Mouse (Mus musculus) cerebellum, postnatal 25 days (tissue): Measurements from ENCODE around the gene Astn2.

Experiments
- DNase-seq, 2 experiments: peaks; one replicate each; pipeline ENCODE4 v3.0.0; 2021; ENCODE audit warnings: mixed read lengths in 2 of 2

The Astn2 gene

GRCm38 (mm10) chr4:65391001-65391400, 1013.4 kb downstream of the Astn2 start:
- DNase-seq = no peak

- DNase-seq = no peak
These were observed 1021.3 kb downstream of the Astn2 start for GRCm38 (mm10) chr4:65383070-65383469.

DNA sequence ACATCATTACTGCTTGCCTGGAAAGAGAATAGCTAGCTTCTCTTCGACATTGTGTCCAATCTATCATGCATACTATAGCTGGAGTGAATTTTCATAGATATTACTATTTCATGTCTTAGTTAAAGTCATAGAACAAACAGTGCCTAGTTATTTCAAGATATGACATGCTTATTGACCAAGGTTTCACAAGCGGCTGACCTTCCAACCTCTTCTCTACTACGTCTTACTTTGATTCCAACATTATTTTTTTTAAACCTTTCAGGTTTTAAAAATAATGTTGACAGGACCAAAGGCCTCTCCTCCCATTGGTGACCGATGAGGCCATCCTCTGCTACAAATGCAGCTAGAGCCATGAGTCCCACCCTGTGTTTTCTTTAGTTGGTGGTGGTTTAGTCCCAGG, 1025.0 kb downstream of the Astn2 start:
- no peak for DNase-seq

GRCm38 (mm10) chr4:65376571-65376970, 1027.8 kb downstream of the Astn2 start:
- no peak for DNase-seq

DNA sequence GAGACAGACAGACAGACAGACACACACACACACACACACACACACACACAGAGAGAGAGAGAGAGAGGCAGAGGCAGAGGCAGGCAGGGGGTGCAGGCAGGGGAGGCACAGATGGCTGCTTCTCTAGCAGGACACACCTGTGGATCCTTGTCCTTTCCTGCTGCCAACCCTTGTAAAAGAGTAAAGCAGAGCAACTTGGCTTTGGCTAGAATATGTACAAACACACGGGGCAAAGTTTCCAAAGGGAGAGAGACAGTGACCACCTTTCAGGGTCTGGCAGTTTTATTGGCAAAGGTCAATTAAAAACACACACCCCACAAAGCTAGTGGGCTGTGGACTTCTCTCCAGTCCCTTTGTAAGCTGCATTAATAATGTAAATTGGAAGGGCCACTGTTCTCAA, 1030.6 kb downstream of the Astn2 start:
- no peak for DNase-seq

DNA sequence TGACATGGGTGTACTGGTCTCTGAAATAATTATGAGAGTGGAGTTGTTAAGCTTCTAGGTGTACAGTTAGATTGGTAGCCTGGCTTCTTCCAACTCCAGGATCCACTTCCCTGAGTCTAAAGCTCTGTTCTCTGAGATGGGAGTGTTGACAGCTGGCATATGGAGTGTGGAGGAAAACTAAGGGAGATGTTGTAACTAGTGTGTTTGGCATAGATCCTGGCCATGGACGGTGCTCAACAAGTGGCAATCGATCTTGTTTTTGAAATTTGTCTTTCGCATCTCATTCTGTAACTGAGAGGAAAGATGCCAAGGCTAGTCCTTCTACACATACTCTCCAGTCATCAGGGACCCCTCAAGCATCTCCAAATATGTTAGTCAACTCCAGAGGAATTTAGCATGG, 1031.7 kb downstream of the Astn2 start:
- no peak for DNase-seq

DNA sequence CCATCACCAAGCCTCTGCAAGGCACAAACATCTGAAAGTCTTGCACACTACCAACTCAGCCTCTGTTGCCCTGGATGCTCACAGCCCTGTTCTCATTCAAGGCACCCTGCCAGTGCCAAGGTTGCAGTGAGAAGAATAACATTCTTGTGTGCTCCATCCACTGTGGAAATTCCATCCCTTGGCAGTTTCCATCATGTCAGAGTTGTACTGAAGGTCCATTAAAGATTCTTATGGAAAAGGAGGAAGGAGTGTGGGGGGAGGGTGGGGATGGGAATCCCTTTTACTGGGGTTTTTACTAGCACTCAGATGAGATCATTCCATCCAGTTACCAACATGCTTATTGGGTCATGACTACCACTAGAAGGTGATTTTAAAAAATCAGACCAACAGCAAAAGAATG, 1037.3 kb downstream of the Astn2 start:
- no peak for DNase-seq

- DNase-seq = peak in 1 of 2 experiments; percentile 32
These were observed 1049.8 kb downstream of the Astn2 start for GRCm38 (mm10) chr4:65354580-65354979.

DNA sequence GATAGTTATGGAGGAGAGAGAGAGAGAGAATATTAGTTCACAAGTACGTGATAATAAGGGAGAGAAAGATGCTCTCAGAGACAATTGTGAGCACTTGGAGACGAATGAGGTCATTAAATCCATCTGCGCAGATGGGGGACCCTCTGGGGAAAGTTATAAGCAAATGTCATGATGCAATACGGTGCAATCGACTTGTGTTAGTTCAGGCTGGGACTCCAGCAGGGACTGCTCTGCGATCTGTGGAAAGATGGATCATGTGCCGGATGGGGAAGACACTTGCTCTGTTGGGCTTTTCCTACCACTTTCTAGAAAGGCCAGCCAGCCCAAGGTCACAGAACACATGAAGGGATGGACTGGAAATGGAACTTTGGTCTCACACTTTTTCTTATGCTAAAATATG, 1053.9 kb downstream of the Astn2 start:
- DNase-seq = no peak

DNA sequence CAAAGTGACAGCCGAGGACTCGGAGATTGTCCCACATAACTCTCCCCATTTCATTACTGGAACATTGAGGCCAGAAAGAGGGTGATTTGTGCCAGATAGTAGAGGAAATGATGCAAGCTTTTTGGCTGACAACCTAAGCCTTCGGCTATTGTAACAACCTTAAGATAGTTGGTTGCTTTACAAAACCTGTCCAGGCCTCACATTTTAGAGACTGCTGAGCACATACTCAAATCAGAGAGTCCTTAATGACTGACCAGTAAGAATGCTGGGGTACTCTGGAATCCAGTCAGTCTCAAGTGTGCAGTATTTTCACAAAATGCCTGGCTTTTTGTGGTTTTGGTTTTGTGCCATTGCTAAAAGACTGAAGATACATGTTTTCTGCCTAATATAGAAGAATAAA, 1062.6 kb downstream of the Astn2 start:
- no peak for DNase-seq

GRCm38 (mm10) chr4:65333718-65334117, 1070.7 kb downstream of the Astn2 start:
- DNase-seq = no peak
